Mouse (Mus musculus): Measurements from ENCODE around the gene Smchd1. TPM values are rescaled to one million over a fixed set of nuclear protein-coding genes. Genes with fewer than 3 reads are reported as not detected.

The Smchd1 gene
- polyA plus RNA-seq (2017; shearing (Covaris generic)) = 71.0 TPM

GRCm38 (mm10) chr17:71474762-71475704 is at the start of gene Smchd1:
Gene Smchd1 (minus strand): TSS chr17:71475343.

GRCm38 (mm10) chr17:71459818-71460217 is 15.3 kb downstream of the Smchd1 start, which contains the start of gene Gm4707:
Gene Gm4707 (minus strand): TSS chr17:71459918.

DNA sequence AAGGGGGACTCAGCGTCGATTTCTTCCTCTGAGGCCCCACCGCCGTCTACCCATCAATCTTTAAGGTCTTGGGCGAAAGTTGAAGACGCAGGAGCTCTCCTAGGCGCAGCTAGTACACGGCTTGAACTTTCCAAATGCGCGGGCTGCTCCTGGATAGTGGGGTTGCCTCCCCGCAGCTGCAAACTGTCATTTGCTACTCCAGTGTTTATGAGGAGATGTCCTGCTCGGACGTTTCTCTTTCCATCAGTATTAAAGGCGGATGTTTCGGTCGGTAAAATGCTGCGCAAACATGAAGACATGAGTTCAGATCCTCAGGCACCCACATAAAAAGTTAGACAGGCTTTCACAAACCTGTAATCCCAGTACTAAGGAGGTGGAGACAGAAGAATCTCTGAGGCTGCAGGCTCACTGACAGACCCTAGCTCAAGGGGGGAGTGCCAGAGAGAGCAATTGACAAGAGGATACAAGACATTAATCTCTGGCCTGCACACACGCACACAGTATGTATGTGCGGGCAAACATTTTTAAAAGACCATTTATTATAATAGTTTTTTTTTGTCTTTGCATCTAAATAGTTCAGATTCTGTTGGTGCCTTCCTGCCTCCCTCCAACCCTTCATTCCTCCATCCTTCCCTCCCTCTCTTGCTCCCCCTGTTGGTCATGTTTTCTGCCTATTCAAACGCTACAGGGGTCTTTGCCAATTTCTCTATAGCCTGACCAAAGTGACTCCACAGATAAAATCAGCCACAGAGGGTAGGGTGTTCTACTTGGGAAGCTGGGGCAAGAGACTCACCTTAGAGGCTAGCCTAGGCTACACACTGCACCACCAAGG is 163.6 kb downstream of the Smchd1 start, which contains the start of gene Emilin2:
Gene Emilin2, minus strand, starts transcription at position 639 of the 832 bp plus-strand sequence.

Other genes with a start within 250 kb of the Smchd1 start
- not detected for gene Emilin2, start 163.4 kb downstream of the Smchd1 start, polyA plus RNA-seq (2017; shearing (Covaris generic))
- 6.6 TPM for gene Gm4707, start 15.4 kb downstream of the Smchd1 start, polyA plus RNA-seq (2017; shearing (Covaris generic))
- 12.5 TPM for gene Ndc80, start 51.5 kb upstream of the Smchd1 start, polyA plus RNA-seq (2017; shearing (Covaris generic))
- gene Spdya, start 76.7 kb upstream of the Smchd1 start, polyA plus RNA-seq (2017; shearing (Covaris generic)) = 0.89 TPM
- gene Wdr43, start 140.6 kb upstream of the Smchd1 start, polyA plus RNA-seq (2017; shearing (Covaris generic)) = 148 TPM
- not detected for gene Togaram2, start 197.9 kb upstream of the Smchd1 start, polyA plus RNA-seq (2017; shearing (Covaris generic))

Data from CD4-positive, CD25-positive, alpha-beta regulatory T cell, adult 9 weeks (primary cell).